Mouse (Mus musculus) liver, embryonic 14.5 days (tissue): Measurements from ENCODE around the gene Gm45785.

Experiments
- CTCF ChIP-seq: IDR thresholded peaks from 2 replicates; pipeline ENCODE4 v1.5.1; 2016; ENCODE audit warnings: antibody characterized with exemption, low read depth, control low read depth
- EP300 ChIP-seq: IDR thresholded peaks from 2 replicates; pipeline ENCODE4 v1.6.1; 2016; ENCODE audit warnings: antibody characterized with exemption, low read depth

GRCm38 (mm10) chr7:140843806-140844205 lies 12.3 kb downstream of the Gm45785 start:
- TF ChIP-seq CTCF: no peak
- TF ChIP-seq EP300: no peak
